Mouse (Mus musculus): ENCODE results near the gene Asic2.
A peak's percentile ranks its signal among the peaks of the same experiment; 100 is the strongest.

Asic2 gene

DNA sequence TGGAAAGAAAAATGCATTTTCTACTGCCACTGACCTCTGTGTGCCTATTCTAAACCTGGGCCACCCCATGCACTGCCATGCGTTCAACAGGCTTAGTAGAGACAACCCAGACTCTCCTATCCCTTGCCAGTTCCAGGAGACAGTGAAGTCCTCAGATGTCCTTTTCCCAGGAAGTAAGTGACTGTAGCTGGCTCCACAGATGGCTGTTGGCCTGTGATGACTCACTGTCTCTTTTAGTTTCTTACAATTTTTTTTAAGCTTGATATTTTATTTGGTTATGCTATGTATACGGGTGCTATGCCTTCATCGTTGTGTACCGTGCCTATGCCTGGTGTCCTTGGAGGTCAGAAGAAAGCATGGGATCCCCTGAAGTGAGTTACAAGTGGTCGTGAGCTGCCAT lies 370.7 kb downstream of the Asic2 start:
- no peak for DNase-seq

DNA sequence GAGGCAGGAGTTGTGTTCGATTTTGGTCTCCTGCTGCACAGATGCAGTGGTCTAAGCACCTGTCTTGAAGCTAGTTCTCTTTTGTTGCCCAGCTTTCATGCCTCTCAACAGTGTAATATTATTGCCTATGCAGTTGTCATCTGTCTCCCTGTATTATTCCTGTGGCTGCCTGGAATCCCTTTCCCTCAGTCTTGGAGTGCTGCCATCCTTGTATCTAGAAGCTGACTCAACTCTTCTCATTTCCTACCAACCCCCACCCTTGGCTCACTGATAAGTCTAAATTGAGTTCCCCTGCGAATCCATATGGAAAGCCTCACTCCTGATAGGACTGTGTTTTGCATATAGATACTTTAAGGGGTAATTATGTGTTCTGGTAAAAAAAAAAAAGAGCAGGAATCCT lies 373.0 kb downstream of the Asic2 start:
- DNase-seq: no peak

DNA sequence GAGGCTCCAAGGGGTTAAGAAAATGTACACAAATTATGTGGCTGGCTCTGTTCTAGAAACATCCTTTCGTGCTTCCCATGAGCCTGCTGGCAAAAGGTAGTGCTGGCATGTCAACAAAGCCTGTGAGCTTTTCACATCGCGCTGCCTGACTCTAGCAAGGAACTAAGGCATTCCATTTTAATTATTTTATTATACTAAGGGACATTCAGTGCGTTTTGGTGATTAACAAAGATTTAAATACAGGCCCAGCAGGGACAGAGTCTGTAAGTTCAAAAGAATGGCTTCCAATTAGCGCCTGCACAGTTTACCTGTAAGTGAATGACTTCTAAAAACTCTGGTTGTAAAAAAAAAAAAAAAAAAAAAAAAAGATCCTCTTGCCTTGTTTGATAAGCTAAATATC lies 375.5 kb downstream of the Asic2 start:
- no peak for DNase-seq

DNA sequence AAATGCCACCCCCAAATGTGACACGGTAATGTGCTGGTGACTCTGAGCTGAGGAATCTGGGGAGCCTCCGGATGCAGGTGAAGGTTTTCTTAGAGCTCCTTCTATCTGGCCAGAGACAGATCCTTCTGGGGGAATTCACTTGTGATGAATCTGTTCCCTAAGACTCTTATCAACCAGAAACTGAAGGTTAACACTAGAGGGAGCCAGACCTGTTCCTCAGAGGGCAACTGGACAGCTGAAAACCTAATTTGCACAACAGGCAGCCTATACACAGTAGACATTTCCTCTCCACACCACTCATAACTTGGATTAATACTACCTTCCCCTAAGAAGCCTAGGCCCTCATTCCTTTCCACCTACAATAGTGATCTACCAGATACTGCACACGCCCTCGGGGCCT lies 377.3 kb downstream of the Asic2 start:
- no peak for DNase-seq

DNA sequence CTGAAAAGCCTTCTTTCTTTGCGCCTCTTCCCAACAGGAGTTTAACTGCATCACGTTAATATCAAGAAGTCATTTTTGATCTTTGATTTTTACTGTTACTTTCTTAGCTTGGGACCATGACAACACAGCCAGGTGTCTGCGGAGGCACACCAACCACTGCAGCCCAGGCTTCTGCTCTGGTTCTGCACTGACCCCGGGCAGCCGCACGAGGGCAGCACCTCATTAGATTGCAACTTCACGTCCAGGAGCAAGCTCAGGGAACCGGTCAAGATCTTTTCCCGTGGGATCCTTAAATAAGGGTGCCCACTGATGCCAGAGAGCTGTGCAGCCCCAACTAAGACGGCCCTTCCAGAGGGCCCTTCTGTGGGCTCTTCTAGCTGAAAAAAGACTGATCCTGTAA lies 379.6 kb downstream of the Asic2 start:
- peak; percentile 52 for DNase-seq

DNA sequence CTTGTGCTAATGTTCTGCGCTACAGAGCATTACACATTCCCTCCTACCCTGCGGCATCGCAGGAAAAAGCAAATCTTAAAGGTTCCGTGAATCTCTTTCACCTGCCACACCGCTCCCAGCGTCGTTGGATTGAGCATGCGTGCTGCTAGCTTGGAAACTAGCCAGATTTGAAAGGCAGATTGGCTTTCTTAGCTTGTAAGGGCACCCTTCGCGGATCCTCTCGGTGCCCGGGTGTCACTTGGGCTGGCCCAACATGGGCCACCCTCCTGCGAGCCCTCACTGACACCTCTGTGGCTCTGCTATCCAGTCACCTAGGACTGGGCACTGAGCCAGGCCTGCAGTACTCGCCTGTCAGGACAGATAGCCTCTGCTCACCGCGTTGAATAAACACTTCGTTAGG lies 380.3 kb downstream of the Asic2 start:
- no peak for DNase-seq

DNA sequence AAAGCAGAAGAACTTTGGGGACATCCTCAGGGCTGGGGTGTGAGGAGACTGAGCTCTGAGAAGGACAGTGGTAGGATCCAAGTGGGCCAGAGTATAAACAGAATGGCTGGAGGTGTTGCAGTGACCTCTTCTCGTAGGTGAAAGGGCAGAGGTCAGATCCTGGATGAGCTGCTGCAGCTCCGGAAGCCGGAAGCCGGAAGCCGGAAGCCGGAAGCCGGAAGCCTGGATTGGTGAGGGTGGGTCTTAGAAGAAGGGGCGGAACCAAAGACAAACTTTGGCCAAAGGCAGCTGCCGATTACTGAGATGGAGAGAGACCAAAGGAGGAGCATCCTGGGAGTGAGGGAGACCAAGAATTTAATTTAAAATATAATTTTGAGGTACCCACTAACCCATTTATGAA lies 381.1 kb downstream of the Asic2 start:
- DNase-seq: no peak

DNA sequence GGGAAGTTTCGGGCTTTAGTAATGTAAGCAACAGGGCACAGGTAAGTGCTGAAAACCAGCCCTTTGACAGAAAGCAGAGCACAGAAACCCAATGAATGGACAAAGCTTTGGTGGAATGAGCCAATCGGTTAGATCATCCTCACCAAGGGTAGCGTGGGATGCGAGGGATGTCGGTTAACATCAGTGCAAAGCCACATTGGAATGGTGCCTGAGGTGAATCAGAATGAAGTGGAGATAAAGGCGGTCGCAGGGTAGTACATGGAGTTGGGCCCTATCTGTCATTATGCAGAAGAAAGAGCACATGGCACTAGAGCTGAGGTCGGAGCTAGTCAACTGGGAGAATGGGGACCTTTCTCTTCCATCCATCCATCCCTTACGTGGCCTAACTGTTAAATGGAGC lies 383.8 kb downstream of the Asic2 start:
- DNase-seq: no peak

DNA sequence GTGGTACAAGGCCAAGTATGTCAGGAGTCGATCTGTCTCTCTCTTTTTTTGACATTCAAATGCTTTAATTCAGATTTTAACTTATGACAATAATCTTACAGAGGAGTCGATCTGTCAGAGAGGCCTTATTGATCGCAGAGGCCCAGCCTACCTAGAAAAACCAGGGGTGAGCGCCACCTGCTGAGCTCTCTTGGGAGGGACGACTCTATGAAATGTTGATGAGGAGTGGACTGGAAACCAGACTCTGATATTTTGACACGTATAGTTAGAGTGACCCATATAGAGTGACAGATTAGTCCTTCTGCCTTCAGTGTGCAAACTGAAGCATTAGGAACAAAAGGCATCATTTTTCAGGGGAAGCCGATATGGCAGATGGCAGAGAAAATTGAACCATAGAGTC lies 385.1 kb downstream of the Asic2 start:
- DNase-seq: no peak

DNA sequence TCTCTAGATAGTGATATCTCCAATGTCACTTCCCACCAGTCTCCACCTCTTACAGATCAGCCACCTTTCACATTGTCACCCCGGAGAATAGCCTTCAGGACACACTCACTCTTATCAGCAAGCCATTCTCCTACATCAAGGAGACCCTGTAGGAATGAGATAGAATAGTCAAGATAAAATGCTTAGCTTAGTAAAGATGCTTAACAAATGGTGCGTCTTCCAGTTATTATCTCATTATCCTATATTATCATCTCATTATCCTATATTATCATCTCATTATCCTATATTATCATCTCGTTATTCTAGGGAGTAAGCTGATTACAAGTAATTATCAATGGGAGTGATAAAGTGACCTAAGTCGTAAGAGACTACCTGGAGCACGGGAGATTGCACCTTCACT lies 386.1 kb downstream of the Asic2 start:
- no peak for DNase-seq

DNA sequence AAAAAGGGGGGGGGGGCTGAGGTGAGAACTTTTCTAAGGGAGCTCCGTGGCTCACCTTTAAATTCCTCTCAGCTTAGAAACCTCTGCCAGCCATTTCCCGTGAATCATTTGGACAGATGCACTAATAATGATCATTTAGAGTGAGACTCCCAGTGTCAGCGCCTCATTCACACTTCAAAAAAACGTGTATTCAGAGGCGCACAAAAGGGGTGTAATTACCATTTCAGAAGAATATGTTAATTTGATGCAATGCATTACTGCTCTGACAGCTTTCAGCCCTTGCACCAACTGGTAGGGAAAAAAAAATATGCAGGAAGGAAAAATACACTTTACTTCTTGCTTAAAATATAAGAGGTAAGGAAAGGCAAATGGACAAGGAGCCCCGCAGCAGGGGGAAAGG lies 388.5 kb downstream of the Asic2 start:
- no peak for DNase-seq

DNA sequence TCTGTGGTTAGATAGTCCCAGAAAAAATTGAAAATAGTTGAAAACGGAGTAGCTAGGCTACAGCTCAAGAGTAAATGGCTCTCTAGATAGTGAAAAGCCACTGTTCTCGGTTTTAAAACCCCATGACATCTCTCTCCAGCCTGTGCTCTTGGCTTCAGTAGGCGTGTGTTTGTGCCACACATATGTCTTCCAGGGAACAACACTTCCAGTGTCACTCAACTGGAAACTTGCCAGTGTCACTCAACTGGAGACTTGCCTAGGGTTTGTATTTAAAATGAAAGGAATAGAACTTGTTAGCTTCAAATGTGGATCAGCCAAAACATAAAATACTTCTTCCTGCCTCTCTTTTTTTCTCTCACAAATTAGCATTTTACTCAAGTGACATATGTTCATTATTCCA lies 397.9 kb downstream of the Asic2 start:
- DNase-seq: no peak

DNA sequence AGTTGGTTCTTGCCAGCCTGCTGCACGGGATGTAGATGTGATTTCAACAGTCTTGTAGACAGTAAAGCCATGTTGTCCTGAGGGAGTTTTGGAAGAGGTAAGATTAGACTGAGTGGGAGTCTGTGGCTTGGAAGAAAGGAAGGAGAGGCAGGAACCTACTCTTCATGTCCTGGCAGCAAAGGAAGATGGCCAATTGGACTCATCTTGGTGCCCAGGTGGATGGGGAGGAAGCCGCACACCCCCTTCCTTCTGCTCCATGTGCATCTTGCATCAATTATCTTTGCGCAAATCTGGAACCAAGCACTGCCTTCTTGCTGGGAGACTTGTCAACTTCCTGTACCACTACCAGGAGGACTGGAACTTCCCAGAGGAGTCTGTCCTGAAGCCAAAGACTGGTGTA lies 403.4 kb downstream of the Asic2 start:
- no peak for DNase-seq

DNA sequence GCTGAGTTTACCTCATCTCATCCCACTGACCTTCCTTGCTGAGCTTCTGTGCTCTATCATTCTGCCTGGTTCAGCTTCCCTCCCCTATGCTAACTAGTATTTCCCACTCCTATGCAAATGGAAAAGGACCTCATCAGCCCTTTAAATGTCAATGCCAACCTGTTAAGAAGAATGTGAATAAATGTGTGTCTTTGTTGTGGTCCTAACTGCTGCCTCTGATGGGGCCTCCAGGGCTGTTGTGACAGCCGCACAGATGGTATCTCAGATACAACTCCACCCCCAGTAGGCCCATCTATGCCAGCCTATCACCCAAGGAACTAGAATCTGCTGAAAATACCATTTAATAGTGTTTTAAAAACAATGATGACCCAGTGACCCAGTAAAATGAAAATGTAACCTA lies 407.9 kb downstream of the Asic2 start:
- no peak for DNase-seq

DNA sequence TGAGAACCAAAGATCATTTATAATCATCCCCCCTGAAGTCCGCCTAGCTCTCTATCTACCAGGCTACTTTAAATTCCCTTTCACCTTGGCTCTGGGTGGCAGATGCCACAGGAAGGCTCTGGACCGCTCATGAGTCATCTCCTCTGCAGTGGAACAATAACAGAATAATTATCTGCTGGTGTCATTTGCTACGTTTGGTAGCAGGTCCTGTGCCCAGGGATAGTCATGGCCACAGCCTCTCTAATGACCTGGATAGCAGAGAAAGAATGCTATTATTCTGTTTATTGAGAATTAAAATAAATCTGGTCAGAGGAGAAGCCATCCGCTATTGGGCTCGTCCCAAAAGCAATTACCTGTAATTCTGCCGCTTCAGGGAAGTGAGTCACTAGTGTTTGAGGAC lies 425.1 kb downstream of the Asic2 start:
- DNase-seq: no peak

DNA sequence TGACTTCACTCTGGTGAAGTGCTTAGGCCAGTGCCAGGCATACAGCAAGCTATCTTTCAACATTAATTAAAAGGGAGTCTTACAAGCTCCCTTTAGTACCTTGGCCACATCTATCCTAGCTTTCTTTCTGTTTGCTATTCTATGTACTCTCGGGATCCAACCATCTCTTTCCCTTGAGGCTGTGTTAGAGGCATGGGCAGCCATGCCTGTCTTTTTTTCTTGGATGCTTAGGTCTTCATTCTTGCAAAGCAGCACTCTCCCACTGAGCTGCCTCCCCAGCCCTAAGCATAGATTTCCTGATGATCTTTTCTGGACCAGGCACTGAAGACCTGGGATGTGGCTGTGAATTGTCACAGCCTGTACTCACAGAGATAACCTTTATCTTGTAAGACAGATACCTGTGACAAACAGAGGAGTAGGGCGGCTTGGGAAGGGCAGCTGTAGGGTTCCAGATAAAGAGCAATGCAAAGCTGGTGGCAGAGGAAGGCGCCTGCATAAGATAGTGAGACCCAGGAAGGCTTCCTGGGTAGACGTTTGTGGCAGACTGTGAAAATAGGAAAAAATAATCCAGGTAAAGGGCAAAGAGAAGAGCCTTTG lies 433.0 kb downstream of the Asic2 start:
- peak; percentile 12 for DNase-seq

DNA sequence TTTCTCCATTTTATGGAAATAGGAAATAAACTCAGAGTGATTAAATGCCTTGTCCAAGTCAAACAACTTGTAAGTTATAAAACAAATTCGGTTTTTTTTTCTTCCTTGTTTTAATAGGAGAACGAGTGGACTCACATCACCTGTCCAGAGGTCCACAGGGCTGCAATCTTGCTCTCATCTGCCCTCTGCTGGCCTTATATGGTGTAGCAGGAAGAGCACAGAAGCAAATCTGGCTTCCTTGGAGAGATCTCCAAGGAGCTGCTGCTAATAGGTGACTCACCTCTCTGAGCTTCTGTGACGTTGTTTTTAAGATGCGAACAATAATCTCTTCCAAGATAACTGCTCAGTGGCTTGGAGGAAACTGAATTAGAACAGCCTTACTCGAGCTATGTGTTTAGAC lies 433.6 kb downstream of the Asic2 start:
- peak; percentile 45 for DNase-seq

DNA sequence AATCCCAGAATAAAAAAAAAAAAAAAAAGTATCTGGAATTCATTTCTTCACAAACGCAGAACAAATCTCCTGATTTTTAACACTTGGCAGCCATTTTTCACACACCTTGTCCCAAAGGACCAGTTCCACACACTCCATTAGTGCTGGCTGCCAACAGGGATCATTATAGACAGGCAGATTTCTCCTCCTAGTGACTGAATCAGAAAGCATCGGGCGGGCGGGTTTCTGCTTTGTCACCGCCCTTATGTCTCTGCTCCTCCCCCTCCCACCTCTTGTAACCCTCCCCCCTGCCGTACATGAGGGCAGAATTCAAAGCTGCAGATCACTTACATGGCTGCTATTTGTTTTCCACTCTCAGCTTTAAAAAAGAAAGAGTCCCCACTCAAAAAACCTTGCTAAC lies 436.4 kb downstream of the Asic2 start:
- DNase-seq: peak; percentile 23

DNA sequence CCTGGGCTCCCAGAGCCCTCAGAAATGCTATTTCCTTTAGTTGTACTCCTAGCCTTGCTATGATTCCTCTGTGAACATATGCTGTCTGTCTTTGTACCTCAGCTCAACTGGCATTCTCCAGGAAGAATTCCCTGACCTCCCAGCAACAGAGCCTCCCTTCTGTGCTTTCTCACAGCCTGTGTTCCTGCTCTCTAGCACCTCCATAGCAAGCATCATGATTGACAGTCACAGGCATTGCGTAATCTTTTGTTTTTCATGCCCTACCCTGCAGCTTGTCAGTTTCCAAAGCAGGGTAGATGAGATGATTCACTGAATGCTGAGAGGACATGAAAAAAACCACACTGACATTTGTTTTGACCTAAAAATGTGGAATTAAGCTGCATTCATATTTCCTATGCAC lies 445.3 kb downstream of the Asic2 start:
- DNase-seq: no peak

DNA sequence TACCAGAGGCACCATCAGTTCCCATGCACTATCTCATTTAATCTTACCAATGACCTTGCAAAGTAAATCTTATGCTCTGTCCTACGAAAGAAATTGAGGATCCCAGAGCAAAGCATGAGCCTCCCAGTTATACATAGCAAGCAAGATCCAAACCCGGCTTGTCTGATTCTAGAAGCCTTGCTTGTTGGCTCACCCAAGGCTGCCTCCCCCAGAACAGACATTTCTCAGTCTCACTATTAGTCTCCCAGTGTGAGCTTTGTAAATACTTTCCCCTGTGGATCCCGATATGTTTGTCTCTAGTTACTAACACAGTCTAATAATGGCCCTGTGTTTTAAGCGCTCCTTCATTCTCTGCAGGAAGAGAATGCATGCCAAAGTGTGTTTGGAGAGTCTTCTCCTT lies 446.4 kb downstream of the Asic2 start:
- DNase-seq: no peak

DNA sequence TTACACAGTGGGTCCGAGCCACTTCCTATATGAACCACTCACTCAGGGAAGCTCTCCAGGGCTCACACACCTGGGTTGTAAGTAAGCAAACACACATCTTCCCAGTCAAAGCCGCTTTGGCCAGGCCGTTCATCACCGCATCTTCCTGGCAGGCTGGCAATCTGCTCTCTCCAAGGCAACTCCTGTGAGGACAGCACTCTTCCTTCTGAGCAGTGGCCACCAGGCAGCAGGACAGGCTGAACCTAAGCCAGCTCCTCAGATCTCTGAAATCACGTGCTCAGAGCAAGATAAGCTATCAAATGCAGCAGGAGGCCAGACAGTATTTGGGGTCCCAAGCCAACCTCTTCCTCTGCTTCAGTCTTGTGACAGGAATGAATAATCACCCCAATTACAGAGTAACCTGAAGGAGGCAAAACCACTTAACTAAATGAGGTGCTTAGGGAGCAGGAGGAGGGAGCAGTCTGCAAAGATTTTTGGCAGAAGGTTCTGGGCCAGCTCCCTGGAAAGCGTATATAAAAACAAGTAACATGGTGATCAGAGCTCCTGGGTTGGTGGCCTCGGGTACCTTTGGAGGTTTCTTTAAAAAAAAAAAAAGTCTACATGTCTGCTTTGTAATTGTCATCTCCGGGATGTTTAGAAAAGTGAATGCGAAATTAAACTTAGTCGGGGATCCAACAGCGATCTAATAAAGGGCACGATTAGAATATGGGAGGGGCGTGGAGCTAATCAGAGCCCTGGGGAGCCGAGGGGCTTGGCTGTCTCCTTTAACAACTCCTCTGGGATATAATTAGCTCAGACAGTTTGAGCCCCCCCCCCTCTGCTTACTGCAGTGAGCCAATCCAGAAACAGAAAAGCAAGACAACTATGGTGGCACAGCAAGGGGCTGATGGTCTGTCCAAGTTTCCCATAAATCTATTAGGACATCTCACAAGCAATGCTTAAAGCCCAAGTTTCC lies 450.0 kb downstream of the Asic2 start:
- no peak for DNase-seq

DNA sequence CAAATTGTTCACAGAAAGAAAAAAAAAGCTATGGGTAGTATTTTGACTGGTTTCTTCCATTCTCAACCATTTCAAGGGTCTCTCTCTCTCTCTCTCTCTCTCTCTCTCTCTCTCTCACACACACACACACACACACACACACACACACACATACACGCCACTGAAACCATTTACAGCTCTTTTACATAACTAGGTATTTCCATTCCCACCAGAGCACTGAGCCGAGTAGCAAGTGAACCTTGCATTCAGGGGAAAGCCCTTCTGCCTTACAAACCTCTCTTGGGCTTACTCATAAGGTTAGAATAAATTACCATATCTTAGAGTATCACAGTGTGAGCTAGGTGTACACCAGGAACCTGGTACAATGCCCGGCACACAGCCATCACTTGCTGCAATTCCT lies 452.5 kb downstream of the Asic2 start:
- DNase-seq: no peak

DNA sequence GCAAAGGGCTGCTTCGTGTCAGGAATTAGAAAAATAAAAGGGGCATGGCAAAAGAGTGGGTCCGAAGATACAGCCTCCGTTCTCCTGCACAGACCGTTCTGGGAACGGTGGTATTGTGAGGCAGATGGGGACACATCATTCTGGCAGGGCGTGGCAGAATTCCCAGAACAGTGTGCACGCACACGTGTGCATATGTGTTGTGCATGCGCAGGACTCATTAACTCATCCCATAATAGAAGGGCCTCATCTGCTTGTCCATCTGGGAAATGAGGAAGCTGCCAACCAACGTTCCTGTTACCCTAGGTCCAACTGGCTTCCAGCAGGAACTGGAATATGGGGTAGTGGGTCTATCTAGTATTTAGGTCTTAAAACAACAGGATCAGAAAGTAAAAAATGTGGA lies 455.8 kb downstream of the Asic2 start:
- no peak for DNase-seq

DNA sequence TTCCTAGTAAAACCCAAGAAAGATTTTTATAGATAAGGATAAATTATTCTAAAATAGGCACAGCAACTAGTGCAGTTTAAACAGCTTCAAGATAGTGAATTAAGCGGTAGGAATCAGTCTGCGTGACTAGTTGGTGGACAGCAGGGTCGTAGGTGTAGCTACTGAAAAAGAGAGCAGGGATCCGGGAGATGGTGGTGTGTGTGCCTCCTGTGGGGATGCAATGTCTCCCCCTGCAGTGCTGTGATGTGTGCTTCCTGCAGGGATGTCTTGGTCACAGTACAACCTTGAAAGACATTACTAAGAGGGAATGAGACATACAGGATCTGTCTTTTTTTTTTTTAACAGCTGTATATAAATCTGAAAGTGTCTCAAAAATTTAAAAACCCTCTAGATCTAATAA lies 456.9 kb downstream of the Asic2 start:
- DNase-seq: no peak
